Mouse (Mus musculus) midbrain, postnatal 0 days (tissue): ENCODE results near the gene Vrk2. TPM values are rescaled to one million over a fixed set of nuclear protein-coding genes. Genes with fewer than 3 reads are reported as not detected.
A peak's percentile ranks its signal among the peaks of the same experiment; 100 is the strongest.

ENCODE experiments used
- ATAC-seq: fragments of 200-750 bp; cut with Nextera tagmentation; 2 replicates; pipeline ENCODE4 v1.8.0; 2017; ENCODE audit warnings: moderate number of reproducible peaks, mild to moderate bottlenecking, moderate TSS enrichment, moderate library complexity; ENCODE audit not compliant: low FRiP score
- DNase-seq: peaks from one replicate; pipeline ENCODE4 v3.0.0-alpha.2; 2015; ENCODE audit warnings: low spot score
- H3K27ac ChIP-seq: fragments of 300-500 bp; sonication (generic); 2 replicates; pipeline ENCODE4 v1.5.1; 2014; ENCODE audit warnings: low read depth, mild to moderate bottlenecking, low read length, mixed read lengths
- H3K27me3 ChIP-seq: fragments of 300-500 bp; sonication (generic); 2 replicates; pipeline ENCODE4 v1.6.1; 2014; ENCODE audit warnings: low read length, control low read depth, mixed read lengths; ENCODE audit not compliant: insufficient read depth
- H3K36me3 ChIP-seq: fragments of 300-500 bp; sonication (generic); 2 replicates; pipeline ENCODE4 v1.6.1; 2014; ENCODE audit warnings: low read length, control low read depth, mixed read lengths; ENCODE audit not compliant: insufficient read depth
- H3K4me1 ChIP-seq: fragments of 300-500 bp; sonication (generic); 2 replicates; pipeline ENCODE4 v1.6.1; 2014; ENCODE audit warnings: mild to moderate bottlenecking, control low read depth, antibody characterized with exemption, low read length, mixed read lengths; ENCODE audit not compliant: insufficient read depth
- H3K4me2 ChIP-seq: fragments of 300-500 bp; sonication (generic); 2 replicates; pipeline ENCODE4 v1.6.1; 2014; ENCODE audit warnings: low read depth, mild to moderate bottlenecking, low read length, mixed read lengths; ENCODE audit not compliant: poor library complexity, severe bottlenecking
- H3K4me3 ChIP-seq: fragments of 300-500 bp; sonication (generic); 2 replicates; pipeline ENCODE4 v1.5.1; 2014; ENCODE audit warnings: low read depth, mild to moderate bottlenecking, low read length, moderate library complexity
- H3K9ac ChIP-seq: fragments of 300-500 bp; sonication (generic); replicated peaks from 2 replicates; pipeline ENCODE4 v1.6.1; 2014; ENCODE audit warnings: mild to moderate bottlenecking, low read length, moderate library complexity, mixed read lengths; ENCODE audit not compliant: poor library complexity, severe bottlenecking
- H3K9me3 ChIP-seq: fragments of 300-500 bp; sonication (generic); 2 replicates; pipeline ENCODE4 v1.6.1; 2016; ENCODE audit warnings: low read length, control low read depth
- CTCF ChIP-seq: IDR thresholded peaks from 2 replicates; pipeline ENCODE4 v1.5.1; 2016; ENCODE audit warnings: antibody characterized with exemption, mild to moderate bottlenecking
- WGBS: fragments of 180-500 bp; shearing (Covaris S2); extraction: QIAGEN DNeasy Blood & Tissue Kit; methylation state at CpG from one replicate; pipeline ENCODE4 v1.1.7; 2014; 5-methylcytosine and 5-hydroxymethylcytosine counted together
- polyA plus RNA-seq: library from polyadenylated mRNA; unstranded; fragments of >200 nt; fragmentation: Nextera tagmentation; extraction: Ambion mirVana; gene quantifications from 2 replicates; pipeline ENCODE4 v1.2.1, GENCODE M21; 2015
- total RNA-seq: library from RNA; depleted of rRNA; stranded (reverse); fragments of >200 nt; gene quantifications from 2 replicates; pipeline ENCODE4 v1.2.3, GENCODE M21; 2014; rRNA removed

Gene Vrk2
- total RNA-seq (0.99 and 2.6 TPM in 2 replicates), polyA plus RNA-seq (1.9 and 2.1 TPM in 2 replicates)

- ATAC-seq = peak; percentile 88
- TF ChIP-seq CTCF = peak; percentile 37
- H3K9me3 ChIP-seq = no peaks in the 10 kb centered on the region
- H3K4me2 ChIP-seq = peak within 1 kb of the TSS; percentile 97
- no peaks in the 10 kb centered on the region for H3K36me3 ChIP-seq
- 0 out of 2 replicates have a peak, but pooled peaks cover 5% of the 10 kb centered on the region for H3K4me1 ChIP-seq
- H3K27me3 ChIP-seq = no peaks in the 10 kb centered on the region
- 2% methylated on average over 54 of the region's 60 CpGs for WGBS
- H3K9ac ChIP-seq = peak within 1 kb of the TSS; percentile 33; the same call in 1 of the 2 replicates
- peak; percentile 62 for DNase-seq
- H3K27ac ChIP-seq = no peak within 1 kb of the TSS
- peak within 1 kb of the TSS; percentile 60 for H3K4me3 ChIP-seq
These were observed at the start of gene Vrk2, which contains the start of gene Gm6899 for GRCm38 (mm10) chr11:26593061-26594059. TSS of gene Vrk2 (minus strand) at chr11:26593999. TSS of gene Gm6899 (plus strand) at chr11:26593241.

- Histone ChIP-seq H3K27me3 (no peaks in the 10 kb centered on the region), H3K4me3 (no peak overlapping the region), H3K36me3 (no peaks in the 10 kb centered on the region), H3K27ac (no peak overlapping the region), H3K4me2 (no peak overlapping the region), H3K9me3 (0 out of 2 replicates have a peak, but pooled peaks cover 8% of the 10 kb centered on the region), H3K9ac (no peak overlapping the region), H3K4me1 (no peaks in the 10 kb centered on the region)
- TF ChIP-seq CTCF = no peak
- WGBS = 97% methylated on average over 1 of the region's 1 CpGs
- DNase-seq (no peak), ATAC-seq (no peak)
These were observed 48.3 kb upstream of the Vrk2 start for GRCm38 (mm10) chr11:26642141-26642540.

GRCm38 (mm10) chr11:26640314-26640785, 46.6 kb upstream of the Vrk2 start:
- no peaks in the 10 kb centered on the region for H3K27me3 ChIP-seq
- no peak overlapping the region for H3K9ac ChIP-seq
- no peak overlapping the region for H3K27ac ChIP-seq
- H3K4me1 ChIP-seq = no peaks in the 10 kb centered on the region
- H3K4me3 ChIP-seq = no peak overlapping the region
- no peak for TF ChIP-seq CTCF
- no peak overlapping the region for H3K4me2 ChIP-seq
- ATAC-seq (no peak), DNase-seq (no peak)
- H3K36me3 ChIP-seq = no peaks in the 10 kb centered on the region
- 0 out of 2 replicates have a peak, but pooled peaks cover 8% of the 10 kb centered on the region for H3K9me3 ChIP-seq
- 78% methylated on average over 8 of the region's 8 CpGs for WGBS

GRCm38 (mm10) chr11:26636239-26636638, 42.4 kb upstream of the Vrk2 start:
- H3K4me2 ChIP-seq = no peak overlapping the region
- no peaks in the 10 kb centered on the region for H3K9me3 ChIP-seq
- H3K4me1 ChIP-seq = no peaks in the 10 kb centered on the region
- DNase-seq (no peak), ATAC-seq (no peak)
- H3K9ac ChIP-seq = no peak overlapping the region
- no peak overlapping the region for H3K4me3 ChIP-seq
- H3K27me3 ChIP-seq = no peaks in the 10 kb centered on the region
- H3K36me3 ChIP-seq = no peaks in the 10 kb centered on the region
- no peak for TF ChIP-seq CTCF
- 88% methylated on average over 1 of the region's 1 CpGs for WGBS
- no peak overlapping the region for H3K27ac ChIP-seq

- Histone ChIP-seq H3K4me3 (no peak overlapping the region), H3K4me1 (no peaks in the 10 kb centered on the region), H3K9me3 (no peaks in the 10 kb centered on the region), H3K9ac (no peak overlapping the region), H3K27me3 (no peaks in the 10 kb centered on the region), H3K36me3 (no peaks in the 10 kb centered on the region), H3K27ac (no peak overlapping the region), H3K4me2 (no peak overlapping the region)
- 84% methylated on average over 5 of the region's 5 CpGs for WGBS
- DNase-seq (no peak), ATAC-seq (no peak)
- TF ChIP-seq CTCF = no peak
These were observed 28.9 kb upstream of the Vrk2 start for GRCm38 (mm10) chr11:26622727-26623126.
